Mouse (Mus musculus) forebrain, embryonic 15.5 days (tissue): ENCODE measurements around the gene Spop. TPM values are rescaled to one million over a fixed set of nuclear protein-coding genes. Genes with fewer than 3 reads are reported as not detected.
A peak's percentile ranks its signal among the peaks of the same experiment; 100 is the strongest.
"Not testable (repeated sequence)": the region's sequence is repeated elsewhere in the genome, so short reads cannot be mapped to it uniquely, and the experiment has no call there.

ENCODE experiments used
- ATAC-seq: fragments of 200-750 bp; cut with Nextera tagmentation; replicated peaks from 2 replicates; pipeline ENCODE4 v1.8.0; 2017; ENCODE audit warnings: mild to moderate bottlenecking, moderate TSS enrichment, moderate library complexity
- H3K27ac ChIP-seq: fragments of 300-500 bp; sonication (generic); replicated peaks from 2 replicates; pipeline ENCODE4 v1.5.1; 2015; ENCODE audit warnings: mild to moderate bottlenecking, inconsistent platforms
- H3K27me3 ChIP-seq: fragments of 300-500 bp; sonication (generic); 2 replicates; pipeline ENCODE4 v1.6.1; 2015; ENCODE audit warnings: inconsistent platforms
- H3K36me3 ChIP-seq: fragments of 300-500 bp; sonication (generic); 2 replicates; pipeline ENCODE4 v1.6.1; 2015; ENCODE audit warnings: mild to moderate bottlenecking, inconsistent platforms
- H3K4me1 ChIP-seq: fragments of 300-500 bp; sonication (generic); 2 replicates; pipeline ENCODE4 v1.6.1; 2015; ENCODE audit warnings: inconsistent platforms
- H3K4me2 ChIP-seq: fragments of 300-500 bp; sonication (generic); replicated peaks from 2 replicates; pipeline ENCODE4 v1.6.1; 2015; ENCODE audit warnings: mild to moderate bottlenecking, inconsistent platforms
- H3K4me3 ChIP-seq: fragments of 300-500 bp; sonication (generic); 2 replicates; pipeline ENCODE4 v1.5.1; 2015; ENCODE audit warnings: mild to moderate bottlenecking, inconsistent platforms
- H3K9ac ChIP-seq: fragments of 300-500 bp; sonication (generic); replicated peaks from 2 replicates; pipeline ENCODE4 v1.6.1; 2015; ENCODE audit warnings: mild to moderate bottlenecking, inconsistent platforms
- H3K9me3 ChIP-seq: fragments of 300-500 bp; sonication (generic); 2 replicates; pipeline ENCODE4 v1.6.1; 2016; ENCODE audit warnings: inconsistent platforms
- WGBS: fragments of 180-500 bp; shearing (Covaris S2); methylation state at CpG from one replicate; pipeline ENCODE4 v1.1.7; 2015; ENCODE audit warnings: mixed read lengths; 5-methylcytosine and 5-hydroxymethylcytosine counted together
- polyA plus RNA-seq: library from polyadenylated mRNA; unstranded; fragments of >200 nt; fragmentation: Nextera tagmentation; extraction: Ambion mirVana; gene quantifications from 2 replicates; pipeline ENCODE4 v1.2.1, GENCODE M21; 2015

Spop gene
- polyA plus RNA-seq, 1 experiment from 2014 or later: 226 TPM

DNA sequence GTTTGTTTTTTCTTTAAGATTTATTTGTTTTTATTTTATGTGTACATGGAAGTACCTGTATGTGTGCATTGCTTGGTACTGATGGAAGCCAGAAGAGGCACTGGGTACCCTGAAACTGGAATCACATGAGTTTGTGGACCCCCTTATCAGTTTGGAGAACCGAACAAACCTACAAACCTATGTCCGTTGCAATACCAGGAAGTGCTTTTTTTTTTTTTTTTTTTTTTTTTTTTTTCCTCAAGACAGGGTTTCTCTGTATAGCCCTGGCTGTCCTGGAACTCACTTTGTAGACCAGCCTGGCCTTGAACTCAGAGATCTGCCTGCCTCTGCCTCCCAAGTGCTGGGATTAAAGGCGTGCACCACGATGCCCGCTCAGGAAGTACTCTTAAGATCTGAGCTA lies 7.5 kb upstream of the Spop start:
- H3K27ac ChIP-seq, H3K9ac ChIP-seq, H3K4me2 ChIP-seq, H3K9me3 ChIP-seq, H3K4me3 ChIP-seq, ATAC-seq, H3K36me3 ChIP-seq, H3K27me3 ChIP-seq: not testable (repeated sequence)
- H3K4me1 ChIP-seq: peaks cover 13% of the 10 kb centered on the region
- 97% methylated on average over 5 of the region's 5 CpGs for WGBS

DNA sequence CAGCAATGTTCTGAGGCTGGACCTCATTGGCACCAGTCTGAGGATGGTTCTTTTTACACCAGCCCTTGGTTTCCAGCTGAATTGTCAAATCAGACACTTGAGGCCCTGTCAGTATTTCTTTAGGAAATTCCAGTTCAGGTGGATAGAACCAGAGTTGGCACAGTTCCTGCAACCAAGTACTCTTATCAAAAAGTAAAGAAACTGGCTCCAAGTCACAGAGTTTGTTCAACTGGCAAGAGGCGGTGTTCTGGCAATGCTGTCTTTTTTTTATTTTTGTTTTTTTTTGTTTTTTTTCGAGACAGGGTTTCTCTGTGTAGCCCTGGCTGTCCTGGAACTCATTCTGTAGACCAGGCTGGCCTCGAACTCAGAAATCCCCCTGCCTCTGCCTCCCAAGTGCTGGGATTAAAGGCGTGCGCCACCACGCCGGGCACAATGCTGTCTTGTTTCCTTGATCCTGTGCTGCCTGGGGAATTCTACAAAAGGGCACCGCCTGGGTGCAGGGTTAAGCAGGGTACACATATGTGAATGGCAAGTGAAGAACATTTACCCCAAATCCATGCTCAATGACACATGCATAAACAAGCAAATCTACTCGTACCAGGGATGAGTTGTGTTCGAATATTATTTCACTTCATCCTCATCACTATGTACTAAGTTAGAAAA lies 4.3 kb upstream of the Spop start:
- Histone ChIP-seq H3K9ac (no peak overlapping the region), H3K27ac (no peak overlapping the region), H3K4me3 (no peak overlapping the region), H3K9me3 (no peaks in the 10 kb centered on the region), H3K4me1 (peaks cover 16% of the 10 kb centered on the region), H3K36me3 (no peaks in the 10 kb centered on the region), H3K4me2 (no peak overlapping the region), H3K27me3 (no peaks in the 10 kb centered on the region)
- WGBS: 89% methylated on average over 10 of the region's 10 CpGs
- no peak for ATAC-seq

DNA sequence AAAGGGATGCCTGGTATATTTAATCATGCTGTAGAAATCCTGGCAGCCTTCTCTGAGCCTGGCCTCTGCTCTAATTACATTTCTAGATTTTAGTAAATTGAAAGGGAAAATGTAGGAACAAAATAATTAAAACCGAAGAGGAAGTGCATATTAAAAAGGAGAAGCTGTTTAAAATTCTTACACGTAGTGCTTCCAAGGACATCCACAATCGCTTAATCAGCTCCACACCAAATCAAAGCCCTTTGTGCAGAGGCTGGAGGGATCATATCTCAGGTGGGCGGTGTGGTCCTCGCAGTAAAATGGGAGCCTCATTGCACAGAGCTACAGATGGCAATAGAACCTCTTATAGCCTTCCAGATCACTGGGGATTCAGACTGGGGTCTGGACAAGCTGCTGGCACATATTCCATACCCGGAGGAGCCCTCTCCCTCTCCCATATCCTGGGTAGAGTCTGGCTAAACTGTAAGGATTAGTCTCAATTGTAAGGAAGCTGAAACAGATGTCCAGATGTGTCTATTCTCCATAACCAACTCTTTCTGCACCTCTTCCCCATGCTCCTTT lies 2.3 kb upstream of the Spop start:
- H3K4me1 ChIP-seq: peaks cover 33% of the 10 kb centered on the region
- WGBS: 48% methylated on average over 6 of the region's 6 CpGs
- peak overlapping the region; percentile 59 for H3K27ac ChIP-seq
- no peaks in the 10 kb centered on the region for H3K27me3 ChIP-seq
- H3K9me3 ChIP-seq: no peaks in the 10 kb centered on the region
- no peak overlapping the region for H3K9ac ChIP-seq
- H3K4me2 ChIP-seq: no peak overlapping the region
- no peaks in the 10 kb centered on the region for H3K36me3 ChIP-seq
- ATAC-seq: no peak
- no peak overlapping the region for H3K4me3 ChIP-seq

DNA sequence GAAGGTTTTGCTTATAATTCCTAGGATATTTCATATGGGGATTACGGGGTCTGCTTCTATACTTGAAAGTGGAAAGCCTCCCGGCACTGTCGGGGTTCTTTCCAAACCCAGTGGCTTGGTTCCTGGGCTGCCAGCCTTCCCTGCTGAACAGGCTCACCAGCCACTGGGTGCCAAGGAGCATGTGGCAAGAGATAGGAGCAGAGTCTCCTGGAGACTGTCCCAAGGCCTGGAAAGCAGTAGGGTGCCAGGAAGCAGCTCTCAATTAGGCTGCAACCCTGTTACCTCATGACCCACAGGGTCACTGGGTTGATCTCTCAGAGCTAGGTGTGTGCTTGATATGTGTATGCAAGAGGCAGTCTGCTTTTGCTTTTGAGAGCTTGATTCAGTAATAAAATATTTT lies 1.3 kb upstream of the Spop start:
- Histone ChIP-seq H3K9ac (no peak overlapping the region), H3K9me3 (no peaks in the 10 kb centered on the region), H3K36me3 (no peaks in the 10 kb centered on the region), H3K4me3 (no peak overlapping the region), H3K27ac (peak overlapping the region; percentile 59), H3K4me1 (peaks cover 43% of the 10 kb centered on the region), H3K27me3 (no peaks in the 10 kb centered on the region), H3K4me2 (no peak overlapping the region)
- no peak for ATAC-seq
- WGBS: 85% methylated on average over 3 of the region's 3 CpGs

DNA sequence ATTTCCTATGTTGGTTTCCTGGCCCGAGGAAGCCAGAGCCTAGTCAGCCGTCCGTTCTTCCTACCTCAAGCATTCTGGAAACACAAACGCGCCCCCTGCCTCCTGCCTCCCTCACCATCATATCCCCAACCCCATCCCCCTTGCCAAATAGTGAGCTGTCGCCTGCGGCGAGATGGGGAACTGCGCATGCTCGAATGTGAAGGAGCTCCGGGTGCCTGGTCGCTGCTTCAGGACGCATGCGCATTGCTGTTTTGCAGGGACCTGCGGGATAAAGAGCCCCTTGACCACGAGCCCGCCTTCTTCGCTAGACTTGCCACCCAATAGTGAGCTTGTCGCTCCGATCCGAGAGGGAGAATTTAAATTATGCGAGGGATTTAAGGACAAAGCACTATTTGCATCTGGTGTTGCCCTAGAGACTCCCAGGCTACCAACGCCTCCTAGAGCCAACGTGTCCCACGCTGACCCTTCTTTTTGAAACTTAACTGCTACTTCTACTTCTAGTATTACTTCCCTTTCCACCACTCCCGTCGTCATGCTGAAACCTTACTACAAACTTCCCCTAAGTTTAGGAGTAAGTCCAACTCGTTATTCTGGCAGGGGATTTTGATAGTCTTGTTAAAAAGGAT lies 769 bp downstream of the Spop start:
- Histone ChIP-seq H3K9me3 (no peaks in the 10 kb centered on the region), H3K27ac (peak overlapping the region; percentile 98), H3K4me2 (peak overlapping the region; percentile 80), H3K4me3 (peak overlapping the region; percentile 70), H3K9ac (peak overlapping the region; percentile 74), H3K27me3 (no peaks in the 10 kb centered on the region), H3K36me3 (no peaks in the 10 kb centered on the region), H3K4me1 (peaks cover 45% of the 10 kb centered on the region)
- ATAC-seq: peak; percentile 92
- under 1% methylated on average over 28 of the region's 28 CpGs for WGBS

DNA sequence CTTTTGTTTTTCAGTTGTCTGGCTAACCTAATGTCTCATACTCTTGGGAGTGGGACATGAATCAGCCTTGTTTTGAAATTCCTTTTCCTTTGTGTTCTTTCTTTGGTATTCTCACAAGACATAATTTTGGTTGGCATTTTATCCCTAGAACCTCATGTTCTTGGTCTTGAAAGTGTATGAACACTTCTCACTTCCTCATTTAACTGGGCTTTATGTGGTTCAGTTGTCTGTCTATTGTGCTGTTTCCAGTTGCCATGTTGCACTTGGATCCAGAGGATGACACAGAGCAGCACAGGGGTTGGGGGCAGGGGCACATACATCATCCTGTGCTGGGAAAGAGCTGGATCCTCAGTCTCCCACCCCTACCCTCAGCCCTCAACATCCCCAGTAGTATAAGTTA lies 2.1 kb downstream of the Spop start:
- Histone ChIP-seq H3K4me2 (peak overlapping the region; percentile 80), H3K4me3 (peak overlapping the region; percentile 70; the same call in 1 of the 2 replicates), H3K27ac (peak overlapping the region; percentile 6; the same call in 1 of the 2 replicates), H3K9me3 (no peaks in the 10 kb centered on the region), H3K27me3 (no peaks in the 10 kb centered on the region), H3K4me1 (peaks cover 45% of the 10 kb centered on the region), H3K36me3 (no peaks in the 10 kb centered on the region), H3K9ac (no peak overlapping the region; the same call in 1 of the 2 replicates)
- ATAC-seq: no peak

DNA sequence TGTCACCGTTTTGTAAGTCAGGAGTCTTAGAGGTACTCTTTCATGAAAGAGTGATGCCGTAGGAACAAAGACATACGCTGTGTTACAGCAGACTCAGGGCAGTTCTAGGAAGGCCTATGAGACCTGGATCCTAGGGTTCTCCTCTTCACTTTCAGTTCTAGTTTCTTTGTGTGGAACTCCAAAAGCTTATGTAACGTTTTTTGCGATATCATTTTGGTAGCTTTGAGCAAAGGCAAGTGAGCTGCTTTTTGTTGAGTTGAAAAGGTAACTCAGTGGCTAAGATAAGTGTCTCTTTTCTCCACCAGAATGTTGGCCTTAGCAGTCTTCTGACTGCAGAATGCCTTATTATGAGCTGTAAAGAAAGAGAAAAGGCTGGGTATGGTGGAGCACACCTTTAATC lies 3.5 kb downstream of the Spop start:
- no peak overlapping the region for H3K4me2 ChIP-seq

DNA sequence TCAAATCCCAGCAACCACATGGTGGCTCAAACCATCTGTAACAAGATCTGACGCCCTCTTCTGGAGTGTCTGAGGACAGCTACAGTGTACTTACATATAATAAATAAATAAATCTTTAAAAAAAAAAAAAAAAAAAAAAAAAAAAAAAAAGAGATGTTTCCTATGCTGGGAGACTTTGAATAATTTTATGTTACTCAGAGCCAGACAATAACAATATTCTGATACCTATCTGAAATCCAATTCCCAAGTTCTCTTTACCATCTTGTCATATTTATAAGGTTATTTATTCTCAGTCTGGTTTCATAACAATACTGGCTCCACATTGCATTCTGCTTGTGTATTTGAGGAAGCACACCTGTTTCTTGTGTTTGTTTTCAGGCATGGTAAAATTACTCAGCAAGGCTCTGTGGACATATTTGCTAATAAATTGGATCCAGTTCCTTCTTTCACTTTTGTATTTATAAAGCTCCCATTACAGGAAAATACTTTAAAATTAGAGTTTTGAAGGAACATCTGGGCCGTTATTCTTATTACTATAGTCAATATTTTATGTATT lies 7.1 kb downstream of the Spop start:
- H3K4me3 ChIP-seq: no peak overlapping the region
- no peak for ATAC-seq
- H3K27me3 ChIP-seq: no peaks in the 10 kb centered on the region
- no peak overlapping the region for H3K4me2 ChIP-seq
- no peaks in the 10 kb centered on the region for H3K36me3 ChIP-seq
- H3K4me1 ChIP-seq: peaks cover 17% of the 10 kb centered on the region
- WGBS: 88% methylated on average over 2 of the region's 2 CpGs
- no peak overlapping the region for H3K27ac ChIP-seq
- H3K9ac ChIP-seq: no peak overlapping the region
- no peaks in the 10 kb centered on the region for H3K9me3 ChIP-seq

More for the DNA sequence above, 3.5 kb downstream of the Spop start:
- H3K4me1 ChIP-seq: peaks cover 34% of the 10 kb centered on the region
- no peak for ATAC-seq
- H3K4me3 ChIP-seq: no peak overlapping the region
- no peaks in the 10 kb centered on the region for H3K36me3 ChIP-seq
- H3K27ac ChIP-seq: no peak overlapping the region
- no peaks in the 10 kb centered on the region for H3K9me3 ChIP-seq
- no peaks in the 10 kb centered on the region for H3K27me3 ChIP-seq
- H3K9ac ChIP-seq: no peak overlapping the region
- 87% methylated on average over 5 of the region's 5 CpGs for WGBS

DNA sequence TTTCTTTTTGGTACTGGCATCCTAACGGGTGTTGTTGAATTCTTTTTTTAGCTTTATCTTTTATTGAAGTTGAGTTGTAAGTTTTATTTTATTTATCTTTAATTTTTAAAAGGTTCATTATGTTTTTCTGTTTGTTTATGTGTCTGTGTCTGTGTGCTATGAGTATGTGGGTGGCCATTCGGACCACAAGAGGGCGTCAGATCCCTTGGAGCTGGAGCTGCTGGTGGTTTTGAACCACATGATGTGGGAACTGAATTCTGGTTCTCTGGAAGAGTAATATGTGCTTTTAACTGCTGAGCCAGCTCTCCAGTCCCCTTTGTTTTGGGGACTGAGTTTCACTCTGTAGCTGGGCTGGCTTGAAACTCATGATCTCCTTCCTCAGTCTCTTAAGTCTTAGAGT lies 9.6 kb downstream of the Spop start:
- no peaks in the 10 kb centered on the region for H3K36me3 ChIP-seq
- no peak overlapping the region for H3K9ac ChIP-seq
- no peak overlapping the region for H3K4me3 ChIP-seq
- no peaks in the 10 kb centered on the region for H3K4me1 ChIP-seq
- H3K27me3 ChIP-seq: no peaks in the 10 kb centered on the region
- 87% methylated on average over 3 of the region's 3 CpGs for WGBS
- no peak for ATAC-seq
- no peak overlapping the region for H3K27ac ChIP-seq
- no peaks in the 10 kb centered on the region for H3K9me3 ChIP-seq
- H3K4me2 ChIP-seq: no peak overlapping the region

DNA sequence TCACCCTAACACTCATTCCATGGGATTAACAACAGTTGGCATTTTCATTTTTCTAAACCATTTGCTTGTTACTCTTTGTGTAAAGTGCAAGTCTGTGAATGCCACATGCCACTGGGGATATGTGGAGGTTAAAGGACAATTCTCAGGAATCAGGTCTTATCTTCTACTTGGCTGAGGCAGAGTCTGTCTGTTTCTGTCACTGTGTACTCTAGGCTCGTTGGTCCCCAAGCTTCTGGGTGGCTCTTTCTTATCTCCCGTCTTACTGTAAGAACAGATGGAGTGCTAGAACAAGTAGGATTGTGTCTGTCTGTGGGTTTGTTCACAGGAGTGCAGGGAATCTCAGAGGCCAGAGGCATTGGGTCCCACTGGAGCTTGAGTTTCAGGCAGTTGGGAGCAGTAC lies 17.5 kb downstream of the Spop start:
- no peak overlapping the region for H3K4me2 ChIP-seq
- H3K9me3 ChIP-seq: no peaks in the 10 kb centered on the region
- ATAC-seq: no peak
- no peaks in the 10 kb centered on the region for H3K27me3 ChIP-seq
- no peaks in the 10 kb centered on the region for H3K36me3 ChIP-seq
- H3K4me3 ChIP-seq: no peak overlapping the region
- H3K9ac ChIP-seq: no peak overlapping the region
- WGBS: 77% methylated on average over 2 of the region's 2 CpGs
- no peaks in the 10 kb centered on the region for H3K4me1 ChIP-seq
- no peak overlapping the region for H3K27ac ChIP-seq

DNA sequence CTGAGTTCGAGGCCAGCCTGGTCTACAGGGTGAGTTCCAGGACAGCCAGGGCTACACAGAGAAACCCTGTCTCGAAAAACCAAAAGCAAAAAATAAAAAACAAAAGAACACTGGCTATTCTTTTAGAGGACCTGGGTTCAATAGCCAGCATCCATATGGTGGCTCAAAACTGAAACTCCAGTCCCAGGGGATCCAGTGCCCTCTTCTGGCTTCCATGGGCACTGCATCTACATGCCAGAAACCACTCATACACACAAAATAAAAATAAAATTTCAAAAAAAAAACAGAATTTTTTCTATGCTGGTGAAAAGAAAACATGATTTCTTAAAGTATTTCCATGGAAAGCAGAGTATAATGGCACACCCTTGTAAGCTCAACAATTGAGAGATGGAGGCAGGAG lies 18.3 kb downstream of the Spop start:
- no peaks in the 10 kb centered on the region for H3K27me3 ChIP-seq
- H3K4me3 ChIP-seq: no peak overlapping the region
- ATAC-seq: no peak
- no peaks in the 10 kb centered on the region for H3K9me3 ChIP-seq
- no peak overlapping the region for H3K27ac ChIP-seq
- H3K9ac ChIP-seq: no peak overlapping the region
- H3K4me1 ChIP-seq: no peaks in the 10 kb centered on the region
- H3K36me3 ChIP-seq: no peaks in the 10 kb centered on the region
- WGBS: 89% methylated on average over 2 of the region's 2 CpGs
- no peak overlapping the region for H3K4me2 ChIP-seq

DNA sequence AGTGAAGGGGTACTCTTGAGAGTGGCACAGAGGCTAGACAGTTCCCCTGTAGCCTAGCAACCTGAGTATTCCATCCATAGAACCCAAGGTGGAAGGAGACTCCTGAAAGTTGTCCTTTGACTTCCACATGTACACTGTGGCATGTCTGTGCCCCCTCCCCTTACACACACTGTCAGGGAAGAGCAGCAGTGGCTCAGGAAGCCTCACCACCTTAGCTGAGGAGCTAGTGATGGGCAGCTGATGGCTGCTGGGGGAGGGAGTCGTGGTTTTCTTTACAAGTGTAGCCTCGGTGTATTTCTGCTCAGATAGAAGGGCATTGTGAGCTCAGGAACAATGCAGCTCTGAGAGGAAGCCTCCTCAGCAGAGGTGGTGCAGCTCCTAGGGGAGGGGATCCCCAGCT lies 31.5 kb downstream of the Spop start:
- Histone ChIP-seq H3K36me3 (no peaks in the 10 kb centered on the region), H3K4me2 (no peak overlapping the region), H3K27ac (no peak overlapping the region), H3K4me1 (peaks cover 3% of the 10 kb centered on the region; the same call in 1 of the 2 replicates), H3K4me3 (no peak overlapping the region), H3K9me3 (no peaks in the 10 kb centered on the region), H3K27me3 (no peaks in the 10 kb centered on the region), H3K9ac (no peak overlapping the region)
- WGBS: 9% methylated on average over 2 of the region's 2 CpGs
- no peak for ATAC-seq
